Mouse (Mus musculus) hindbrain, embryonic 12.5 days (tissue): Measurements from ENCODE around the gene Ublcp1. TPM values are rescaled to one million over a fixed set of nuclear protein-coding genes. Genes with fewer than 3 reads are reported as not detected.

Source experiments
- ATAC-seq: fragments of 200-750 bp; cut with Nextera tagmentation; 2 replicates; pipeline ENCODE4 v1.8.0; 2017; ENCODE audit warnings: moderate TSS enrichment; ENCODE audit not compliant: low FRiP score
- H3K27ac ChIP-seq: fragments of 300-500 bp; sonication (generic); 2 replicates; pipeline ENCODE4 v1.5.1; 2016; ENCODE audit warnings: mild to moderate bottlenecking
- H3K27me3 ChIP-seq: fragments of 300-500 bp; sonication (generic); 2 replicates; pipeline ENCODE4 v1.6.1; 2016; ENCODE audit warnings: mild to moderate bottlenecking
- H3K36me3 ChIP-seq: fragments of 300-500 bp; sonication (generic); 2 replicates; pipeline ENCODE4 v1.6.1; 2016; ENCODE audit warnings: mild to moderate bottlenecking
- H3K4me1 ChIP-seq: fragments of 300-500 bp; sonication (generic); 2 replicates; pipeline ENCODE4 v1.6.1; 2016
- H3K4me2 ChIP-seq: fragments of 300-500 bp; sonication (generic); replicated peaks from 2 replicates; pipeline ENCODE4 v1.6.1; 2016; ENCODE audit warnings: mild to moderate bottlenecking
- H3K4me3 ChIP-seq: fragments of 300-500 bp; sonication (generic); 2 replicates; pipeline ENCODE4 v1.5.1; 2016; ENCODE audit warnings: mild to moderate bottlenecking
- H3K9ac ChIP-seq: fragments of 300-500 bp; sonication (generic); 2 replicates; pipeline ENCODE4 v1.6.1; 2016; ENCODE audit warnings: mild to moderate bottlenecking, moderate library complexity
- H3K9me3 ChIP-seq: fragments of 300-500 bp; sonication (generic); replicated peaks from 2 replicates; pipeline ENCODE4 v1.6.1; 2016; ENCODE audit warnings: mild to moderate bottlenecking
- WGBS: fragments of 180-500 bp; shearing (Covaris S2); methylation state at CpG from one replicate; pipeline ENCODE4 v1.1.7; 2016; 5-methylcytosine and 5-hydroxymethylcytosine counted together
- microRNA-seq: library from miRNA; unstranded; fragments of <30 nt; microRNA quantifications from one replicate; pipeline ENCODE4, GENCODE M21; 2017
- polyA plus RNA-seq: library from polyadenylated mRNA; unstranded; fragments of >200 nt; fragmentation: Nextera tagmentation; extraction: Ambion mirVana; gene quantifications from 2 replicates; pipeline ENCODE4 v1.2.1, GENCODE M21; 2016

Gene Ublcp1
- polyA plus RNA-seq, 1 experiment from 2014 or later: 65.3 TPM

GRCm38 (mm10) chr11:44406457-44406856 is 63.8 kb downstream of the Ublcp1 start:
- 71% methylated on average over 5 of the region's 5 CpGs for WGBS
- H3K4me1 ChIP-seq: 0 out of 2 replicates have a peak, but pooled peaks cover 3% of the 10 kb centered on the region
- no peak overlapping the region for H3K4me2 ChIP-seq
- no peak overlapping the region for H3K27ac ChIP-seq
- H3K9ac ChIP-seq: no peak overlapping the region
- H3K36me3 ChIP-seq: no peaks in the 10 kb centered on the region
- ATAC-seq: no peak
- H3K27me3 ChIP-seq: no peaks in the 10 kb centered on the region
- H3K9me3 ChIP-seq: no peaks in the 10 kb centered on the region
- H3K4me3 ChIP-seq: no peak overlapping the region

GRCm38 (mm10) chr11:44405961-44406360 is 64.3 kb downstream of the Ublcp1 start:
- ATAC-seq: no peak
- WGBS: 16% methylated on average over 1 of the region's 1 CpGs
- H3K27ac ChIP-seq: no peak overlapping the region

GRCm38 (mm10) chr11:44405113-44405512 is 65.2 kb downstream of the Ublcp1 start:
- H3K9ac ChIP-seq: no peak overlapping the region
- H3K4me1 ChIP-seq: 0 out of 2 replicates have a peak, but pooled peaks cover 3% of the 10 kb centered on the region
- H3K27ac ChIP-seq: no peak overlapping the region
- no peak overlapping the region for H3K4me2 ChIP-seq
- 95% methylated on average over 4 of the region's 4 CpGs for WGBS
- H3K27me3 ChIP-seq: no peaks in the 10 kb centered on the region
- no peak overlapping the region for H3K4me3 ChIP-seq
- no peak for ATAC-seq
- no peaks in the 10 kb centered on the region for H3K9me3 ChIP-seq
- no peaks in the 10 kb centered on the region for H3K36me3 ChIP-seq

More at GRCm38 (mm10) chr11:44405961-44406360, 64.3 kb downstream of the Ublcp1 start:
- no peaks in the 10 kb centered on the region for H3K27me3 ChIP-seq
- no peak overlapping the region for H3K4me3 ChIP-seq
- H3K9ac ChIP-seq: no peak overlapping the region
- H3K36me3 ChIP-seq: no peaks in the 10 kb centered on the region
- H3K4me1 ChIP-seq: 0 out of 2 replicates have a peak, but pooled peaks cover 3% of the 10 kb centered on the region
- no peaks in the 10 kb centered on the region for H3K9me3 ChIP-seq
- H3K4me2 ChIP-seq: no peak overlapping the region

Small RNAs within 50 kb of the gene (microRNA-seq; reads per million reads assigned to microRNA genes)
- not detected for gene Gm22121

Other genes starting within 250 kb of the Ublcp1 start
- not detected in 2 replicates for gene Il12b, start 70.4 kb downstream of the Ublcp1 start, polyA plus RNA-seq
- 131 and 140 TPM in 2 replicates for gene Rnf145, start 48.5 kb upstream of the Ublcp1 start, polyA plus RNA-seq
- 111 and 122 TPM in 2 replicates for gene Ebf1, start 146.8 kb upstream of the Ublcp1 start, polyA plus RNA-seq